Mouse (Mus musculus) kidney, embryonic 16.5 days (tissue): Measurements from ENCODE around the gene Mea1. TPM values are rescaled to one million over a fixed set of nuclear protein-coding genes. Genes with fewer than 3 reads are reported as not detected.

Source experiments
- ATAC-seq: fragments of 200-750 bp; cut with Nextera tagmentation; 2 replicates; pipeline ENCODE4 v1.8.0; 2017; ENCODE audit warnings: moderate TSS enrichment; ENCODE audit not compliant: low FRiP score, low TSS enrichment
- H3K27ac ChIP-seq: fragments of 300-500 bp; sonication (generic); 2 replicates; pipeline ENCODE4 v1.5.1; 2014; ENCODE audit warnings: low read length
- H3K27me3 ChIP-seq: fragments of 300-500 bp; sonication (generic); 2 replicates; pipeline ENCODE4 v1.6.1; 2014; ENCODE audit warnings: low read length, control low read depth, mixed read lengths; ENCODE audit not compliant: insufficient read depth
- H3K36me3 ChIP-seq: fragments of 300-500 bp; sonication (generic); 2 replicates; pipeline ENCODE4 v1.6.1; 2014; ENCODE audit warnings: low read length, control low read depth, mixed read lengths; ENCODE audit not compliant: insufficient read depth
- H3K4me1 ChIP-seq: fragments of 300-500 bp; sonication (generic); 2 replicates; pipeline ENCODE4 v1.6.1; 2014; ENCODE audit warnings: low read length, control low read depth, mixed read lengths; ENCODE audit not compliant: insufficient read depth
- H3K4me2 ChIP-seq: fragments of 300-500 bp; sonication (generic); replicated peaks from 2 replicates; pipeline ENCODE4 v1.6.1; 2014; ENCODE audit warnings: low read depth, low read length
- H3K4me3 ChIP-seq: fragments of 300-500 bp; sonication (generic); 2 replicates; pipeline ENCODE4 v1.5.1; 2014; ENCODE audit warnings: mild to moderate bottlenecking, low read length
- H3K9ac ChIP-seq: fragments of 300-500 bp; sonication (generic); replicated peaks from 2 replicates; pipeline ENCODE4 v1.6.1; 2014; ENCODE audit warnings: low read length
- H3K9me3 ChIP-seq: fragments of 300-500 bp; sonication (generic); 2 replicates; pipeline ENCODE4 v1.6.1; 2016; ENCODE audit warnings: low read length, control low read depth
- WGBS: fragments of 180-500 bp; shearing (Covaris S2); extraction: QIAGEN DNeasy Blood & Tissue Kit; methylation state at CpG from one replicate; pipeline ENCODE4 v1.1.7; 2014; 5-methylcytosine and 5-hydroxymethylcytosine counted together
- polyA plus RNA-seq: library from polyadenylated mRNA; unstranded; fragments of >200 nt; fragmentation: Nextera tagmentation; extraction: Ambion mirVana; gene quantifications from 2 replicates; pipeline ENCODE4 v1.2.1, GENCODE M21; 2015

Mea1 gene
- polyA plus RNA-seq, 1 experiment from 2014 or later, result 172 TPM

GRCm38 (mm10) chr17:46647279-46647678, 31.3 kb upstream of the Mea1 start:
- Histone ChIP-seq H3K9me3 (no peaks in the 10 kb centered on the region), H3K27ac (no peak overlapping the region), H3K36me3 (peaks cover 12% of the 10 kb centered on the region; the same call in 1 of the 2 replicates), H3K4me2 (no peak overlapping the region), H3K27me3 (no peaks in the 10 kb centered on the region), H3K4me1 (peaks cover 46% of the 10 kb centered on the region), H3K9ac (no peak overlapping the region), H3K4me3 (no peak overlapping the region)
- WGBS, result 95% methylated on average over 7 of the region's 7 CpGs
- ATAC-seq, result no peak

- 94% methylated on average over 9 of the region's 9 CpGs for WGBS
- no peak for ATAC-seq
- Histone ChIP-seq H3K9me3 (no peaks in the 10 kb centered on the region), H3K27me3 (no peaks in the 10 kb centered on the region), H3K9ac (no peak overlapping the region), H3K36me3 (peaks cover 23% of the 10 kb centered on the region), H3K4me2 (no peak overlapping the region), H3K4me3 (no peak overlapping the region), H3K27ac (no peak overlapping the region), H3K4me1 (peaks cover 56% of the 10 kb centered on the region)
Measured at GRCm38 (mm10) chr17:46648436-46648835, 30.2 kb upstream of the Mea1 start.

GRCm38 (mm10) chr17:46649811-46650210, 28.8 kb upstream of the Mea1 start:
- 23% methylated on average over 15 of the region's 15 CpGs for WGBS
- Histone ChIP-seq H3K4me3 (peak overlapping the region; percentile 84), H3K9me3 (no peaks in the 10 kb centered on the region), H3K27ac (peak overlapping the region; percentile 99), H3K27me3 (no peaks in the 10 kb centered on the region), H3K4me2 (peak overlapping the region; percentile 88), H3K36me3 (peaks cover 37% of the 10 kb centered on the region), H3K9ac (peak overlapping the region; percentile 92), H3K4me1 (peaks cover 50% of the 10 kb centered on the region)
- ATAC-seq, result no peak

- H3K4me2 ChIP-seq, result peak within 1 kb of the TSS; percentile 88
- H3K4me1 ChIP-seq, result peaks cover 44% of the 10 kb centered on the region
- H3K9ac ChIP-seq, result peak within 1 kb of the TSS; percentile 92
- H3K27me3 ChIP-seq, result no peaks in the 10 kb centered on the region
- ATAC-seq, result peak; percentile 95
- H3K27ac ChIP-seq, result peak within 1 kb of the TSS; percentile 99
- WGBS, result under 1% methylated on average over 57 of the region's 58 CpGs
- peak within 1 kb of the TSS; percentile 84 for H3K4me3 ChIP-seq
- no peaks in the 10 kb centered on the region for H3K9me3 ChIP-seq
- peaks cover 40% of the 10 kb centered on the region for H3K36me3 ChIP-seq
Measured at GRCm38 (mm10) chr17:46650232-46651031, 28.2 kb upstream of the Mea1 start, which contains the start of gene Cul7. Gene Cul7, plus strand, starts transcription at chr17:46650337.

GRCm38 (mm10) chr17:46651292-46651691, 27.3 kb upstream of the Mea1 start:
- Histone ChIP-seq H3K36me3 (peaks cover 49% of the 10 kb centered on the region), H3K4me1 (peaks cover 52% of the 10 kb centered on the region), H3K27me3 (no peaks in the 10 kb centered on the region), H3K9me3 (no peaks in the 10 kb centered on the region), H3K9ac (peak overlapping the region; percentile 92), H3K27ac (peak overlapping the region; percentile 99), H3K4me2 (peak overlapping the region; percentile 88), H3K4me3 (peak overlapping the region; percentile 84)
- WGBS, result 62% methylated on average over 17 of the region's 17 CpGs
- ATAC-seq, result no peak

GRCm38 (mm10) chr17:46651755-46652547, 26.6 kb upstream of the Mea1 start:
- no peak overlapping the region; the same call in 1 of the 2 replicates for H3K27ac ChIP-seq
- WGBS, result 58% methylated on average over 20 of the region's 20 CpGs

GRCm38 (mm10) chr17:46656054-46656453, 22.5 kb upstream of the Mea1 start:
- WGBS, result 54% methylated on average over 6 of the region's 6 CpGs
- 0 out of 2 replicates have a peak overlapping the region, but pooled peaks have one; percentile 38 for H3K27ac ChIP-seq

More at GRCm38 (mm10) chr17:46651755-46652547, 26.6 kb upstream of the Mea1 start:
- Histone ChIP-seq H3K4me2 (peak overlapping the region; percentile 88), H3K36me3 (peaks cover 54% of the 10 kb centered on the region), H3K27me3 (no peaks in the 10 kb centered on the region), H3K4me1 (peaks cover 47% of the 10 kb centered on the region), H3K9me3 (no peaks in the 10 kb centered on the region), H3K9ac (peak overlapping the region; percentile 92), H3K4me3 (peak overlapping the region; percentile 84)
- ATAC-seq, result no peak

GRCm38 (mm10) chr17:46661351-46661750, 17.2 kb upstream of the Mea1 start:
- Histone ChIP-seq H3K4me1 (peaks cover under 1% of the 10 kb centered on the region; the same call in 1 of the 2 replicates), H3K27ac (no peak overlapping the region), H3K36me3 (peaks cover 87% of the 10 kb centered on the region), H3K4me2 (no peak overlapping the region), H3K9ac (no peak overlapping the region), H3K4me3 (no peak overlapping the region), H3K9me3 (no peaks in the 10 kb centered on the region), H3K27me3 (no peaks in the 10 kb centered on the region)
- WGBS, result 94% methylated on average over 9 of the region's 9 CpGs
- ATAC-seq, result no peak

More at GRCm38 (mm10) chr17:46656054-46656453, 22.5 kb upstream of the Mea1 start:
- H3K27me3 ChIP-seq, result no peaks in the 10 kb centered on the region
- ATAC-seq, result no peak
- H3K9ac ChIP-seq, result no peak overlapping the region
- H3K9me3 ChIP-seq, result no peaks in the 10 kb centered on the region
- H3K4me3 ChIP-seq, result no peak overlapping the region
- H3K4me1 ChIP-seq, result peaks cover 33% of the 10 kb centered on the region
- peaks cover 81% of the 10 kb centered on the region for H3K36me3 ChIP-seq
- no peak overlapping the region for H3K4me2 ChIP-seq

- Histone ChIP-seq H3K4me2 (no peak overlapping the region), H3K4me3 (no peak overlapping the region), H3K4me1 (no peaks in the 10 kb centered on the region), H3K27ac (no peak overlapping the region), H3K9me3 (no peaks in the 10 kb centered on the region), H3K27me3 (no peaks in the 10 kb centered on the region), H3K9ac (no peak overlapping the region), H3K36me3 (peaks cover 84% of the 10 kb centered on the region)
- WGBS, result 80% methylated on average over 12 of the region's 12 CpGs
- no peak for ATAC-seq
Measured at GRCm38 (mm10) chr17:46661981-46662380, 16.6 kb upstream of the Mea1 start.
